Mouse (Mus musculus) embryo, embryonic 9.5 days (tissue): ENCODE results near the gene Rec8.
A peak's percentile ranks its signal among the peaks of the same experiment; 100 is the strongest.

Source experiments
- DNase-seq: peaks from one replicate; pipeline ENCODE4 v3.0.0-alpha.2; 2017; ENCODE audit errors: extremely low spot score

Rec8 gene

GRCm38 (mm10) chr14:55592226-55592625, 25.6 kb upstream of the Rec8 start:
- no peak for DNase-seq

- DNase-seq = no peak
Measured at GRCm38 (mm10) chr14:55596036-55596690, 21.7 kb upstream of the Rec8 start.

GRCm38 (mm10) chr14:55598521-55599390, 19.1 kb upstream of the Rec8 start:
- no peak for DNase-seq

- DNase-seq = no peak
Measured at GRCm38 (mm10) chr14:55603271-55603632, 14.6 kb upstream of the Rec8 start, which contains the start of gene Irf9. TSS of gene Irf9 (plus strand) at chr14:55603571.

DNA sequence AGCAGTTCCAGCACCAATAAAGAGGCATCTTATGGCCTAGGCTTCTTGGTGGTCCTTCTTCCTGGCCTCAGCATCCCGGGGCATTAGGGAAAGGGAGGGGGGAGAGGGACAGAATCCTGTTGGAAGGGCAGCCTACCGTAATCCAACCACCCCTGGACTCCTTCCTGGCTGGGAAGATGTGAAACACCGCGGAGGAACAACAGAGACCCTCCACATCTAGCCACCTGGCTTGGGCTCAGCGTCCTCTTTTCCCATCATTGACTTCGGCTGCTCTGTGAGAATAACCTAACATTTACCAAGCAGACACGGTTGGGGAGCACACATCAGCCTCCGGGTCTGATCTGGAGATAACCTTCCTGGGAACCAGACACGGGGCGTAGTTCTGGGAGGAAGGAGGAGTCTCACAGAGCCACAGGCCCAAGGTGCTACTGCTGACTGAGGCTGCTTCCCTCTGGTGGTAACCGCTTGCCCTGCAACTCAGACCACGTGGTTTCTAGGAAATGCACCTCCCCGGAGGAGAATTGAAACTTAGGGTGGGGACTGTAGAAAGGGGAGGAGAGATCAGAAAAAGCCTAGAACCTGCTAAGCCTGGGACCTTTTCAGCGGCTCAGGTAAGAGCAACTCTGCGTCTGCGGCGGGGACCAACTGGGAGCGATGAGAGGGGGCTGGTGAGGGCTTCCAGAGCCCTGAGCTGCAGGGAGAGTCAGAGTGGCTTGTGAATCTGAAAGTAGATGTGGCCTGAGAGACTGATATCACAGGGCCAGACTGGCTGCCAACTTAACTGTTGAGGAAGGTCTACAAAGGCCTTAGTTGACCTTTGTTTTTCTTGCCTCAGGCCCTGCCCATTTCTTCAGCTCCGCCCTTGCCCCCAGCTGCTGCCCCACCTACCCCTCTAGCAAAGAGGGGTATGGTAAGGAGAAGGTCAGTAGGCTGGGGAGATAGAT, 13.9 kb upstream of the Rec8 start:
- peak; percentile 84 for DNase-seq

DNA sequence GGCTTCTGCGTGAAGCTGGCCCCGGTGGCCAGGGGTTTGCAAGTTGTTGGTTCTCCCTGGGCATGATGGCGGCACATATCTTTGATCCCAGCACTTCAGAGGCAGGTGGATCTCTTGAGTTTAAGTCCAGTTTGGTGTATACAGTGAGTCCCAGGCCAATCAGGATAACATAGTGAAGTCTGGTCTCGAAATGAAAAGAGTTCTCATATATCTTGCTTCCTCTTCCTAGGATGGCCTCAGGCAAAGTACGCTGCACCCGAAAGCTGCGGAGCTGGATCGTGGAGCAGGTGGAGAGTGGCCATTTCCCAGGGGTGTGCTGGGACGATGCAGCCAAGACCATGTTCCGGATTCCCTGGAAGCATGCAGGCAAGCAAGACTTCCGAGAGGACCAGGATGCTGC, 13.0 kb upstream of the Rec8 start:
- no peak for DNase-seq

- no peak for DNase-seq
Measured at GRCm38 (mm10) chr14:55605743-55606459, 11.9 kb upstream of the Rec8 start.

DNA sequence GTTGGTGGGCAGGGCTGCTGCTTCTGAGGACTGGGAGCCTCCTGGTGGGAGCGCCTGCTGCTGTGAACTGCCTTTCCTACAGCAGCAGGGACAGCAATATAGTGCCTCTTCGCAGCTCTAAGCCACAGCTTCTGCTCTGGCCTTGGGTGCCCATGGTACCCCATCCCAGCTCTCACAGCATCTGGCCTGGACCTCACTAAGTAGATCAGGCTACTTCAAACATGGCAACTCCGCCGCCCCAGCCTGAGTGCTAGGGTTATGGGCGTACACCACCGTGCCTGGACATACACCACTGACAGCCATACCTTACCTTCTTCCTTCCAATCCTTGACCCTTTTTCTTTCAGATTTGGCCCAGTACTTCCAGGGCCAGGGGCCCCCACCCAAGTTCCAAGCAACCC, 9.5 kb upstream of the Rec8 start:
- DNase-seq = no peak

- no peak for DNase-seq
Measured at GRCm38 (mm10) chr14:55613346-55613745, 4.5 kb upstream of the Rec8 start.

DNA sequence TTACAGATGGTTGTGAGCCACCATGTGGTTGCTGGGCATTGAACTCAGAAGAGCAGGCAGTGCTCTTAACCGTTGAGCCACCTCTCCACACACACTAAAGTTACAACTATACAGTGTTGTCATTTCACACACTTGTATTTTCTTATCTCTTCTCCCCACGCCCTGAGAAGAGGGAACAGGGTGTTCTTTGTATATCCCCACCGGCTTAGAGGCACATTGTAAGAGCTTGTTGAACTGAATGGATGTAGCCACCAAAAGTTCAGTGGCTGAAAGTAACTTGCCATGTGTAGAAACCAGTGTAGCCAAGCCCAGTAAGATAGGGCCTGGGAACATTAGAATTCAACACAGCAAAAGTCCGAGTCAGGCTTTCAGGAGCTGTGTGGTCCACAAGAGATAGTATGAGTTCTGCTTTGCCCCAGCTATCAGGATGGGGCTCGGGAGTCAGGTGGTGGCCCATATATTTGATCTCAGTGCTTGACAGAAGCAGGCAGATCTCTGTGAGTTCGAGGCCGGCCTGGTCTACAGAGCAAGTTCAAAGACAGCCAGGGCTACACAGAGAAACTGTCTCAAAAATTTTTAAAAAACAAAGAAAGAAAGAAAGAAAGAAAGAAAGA, 3.2 kb upstream of the Rec8 start:
- no peak for DNase-seq

- no peak for DNase-seq
Measured at GRCm38 (mm10) chr14:55615876-55616275, 2.0 kb upstream of the Rec8 start.

GRCm38 (mm10) chr14:55616844-55617243, 993 bp upstream of the Rec8 start:
- DNase-seq = no peak

DNA sequence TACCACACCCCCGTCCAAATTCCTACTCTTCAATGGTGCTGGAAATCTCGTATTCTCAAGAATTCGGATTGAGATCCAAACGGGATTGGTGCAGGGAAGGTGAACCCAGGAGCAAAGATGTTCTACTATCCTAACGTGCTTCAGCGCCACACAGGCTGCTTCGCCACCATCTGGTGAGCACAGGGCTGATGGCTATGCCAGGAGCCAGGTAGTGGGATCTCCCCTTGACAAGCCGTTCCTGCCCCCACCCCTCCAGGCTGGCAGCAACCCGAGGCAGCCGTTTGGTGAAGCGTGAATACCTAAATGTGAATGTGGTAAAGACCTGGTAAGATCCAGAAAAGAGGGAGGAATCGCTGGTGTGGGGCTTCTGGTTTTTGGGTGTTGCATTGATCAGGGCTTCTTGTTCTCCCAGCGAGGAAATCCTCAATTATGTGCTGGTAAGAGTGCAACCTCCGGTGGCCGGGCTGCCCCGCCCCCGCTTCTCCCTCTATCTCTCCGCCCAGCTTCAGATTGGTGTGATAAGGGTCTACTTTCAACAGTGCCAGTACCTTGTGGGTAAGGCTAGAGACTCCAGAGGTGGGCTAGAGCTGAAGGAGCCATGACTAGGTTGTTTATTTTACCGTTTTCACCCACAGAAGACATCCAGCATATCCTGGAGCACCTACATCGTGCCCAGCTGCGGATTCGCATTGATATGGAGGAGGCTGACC, 804 bp downstream of the Rec8 start:
- no peak for DNase-seq

DNA sequence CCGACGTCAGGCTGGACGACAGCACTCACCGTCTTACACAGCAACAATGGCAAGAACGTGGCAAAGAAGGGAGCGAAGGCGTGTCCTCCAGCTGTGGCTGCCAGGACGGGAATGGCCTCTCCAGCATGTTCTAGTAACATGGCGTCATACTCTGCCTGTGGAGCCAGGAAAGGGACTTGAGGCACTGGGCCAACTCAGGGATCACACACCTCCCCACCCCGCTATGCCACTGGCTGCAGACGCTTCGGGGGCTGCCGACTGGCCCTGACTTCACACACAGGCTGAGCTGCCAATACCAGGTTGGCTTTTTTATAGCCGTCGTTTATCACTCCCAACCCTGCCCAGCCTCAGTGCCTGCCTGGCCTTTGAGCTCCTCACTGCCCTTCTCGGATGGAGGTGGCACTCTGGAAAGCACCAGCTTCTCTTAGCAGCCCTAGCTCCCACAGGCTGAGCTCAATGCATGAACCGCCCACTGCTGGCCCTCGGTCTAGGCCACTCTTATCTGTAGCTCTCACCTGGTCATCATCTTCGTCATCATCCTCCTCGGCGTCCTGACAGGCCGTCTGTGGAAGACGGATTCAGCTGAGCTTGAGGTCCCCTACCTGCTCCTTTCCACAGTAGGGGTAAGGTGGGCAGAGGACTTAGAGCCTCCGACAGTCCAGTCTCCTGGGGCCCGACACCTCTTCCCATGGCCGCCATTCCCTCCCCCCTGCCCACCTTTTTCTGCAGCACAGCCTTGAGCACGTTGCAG, 10.4 kb downstream of the Rec8 start:
- DNase-seq = no peak

- DNase-seq = no peak
Measured at GRCm38 (mm10) chr14:55629312-55629711, 11.5 kb downstream of the Rec8 start.

- no peak for DNase-seq
Measured at GRCm38 (mm10) chr14:55634874-55635522, 17.2 kb downstream of the Rec8 start.

DNA sequence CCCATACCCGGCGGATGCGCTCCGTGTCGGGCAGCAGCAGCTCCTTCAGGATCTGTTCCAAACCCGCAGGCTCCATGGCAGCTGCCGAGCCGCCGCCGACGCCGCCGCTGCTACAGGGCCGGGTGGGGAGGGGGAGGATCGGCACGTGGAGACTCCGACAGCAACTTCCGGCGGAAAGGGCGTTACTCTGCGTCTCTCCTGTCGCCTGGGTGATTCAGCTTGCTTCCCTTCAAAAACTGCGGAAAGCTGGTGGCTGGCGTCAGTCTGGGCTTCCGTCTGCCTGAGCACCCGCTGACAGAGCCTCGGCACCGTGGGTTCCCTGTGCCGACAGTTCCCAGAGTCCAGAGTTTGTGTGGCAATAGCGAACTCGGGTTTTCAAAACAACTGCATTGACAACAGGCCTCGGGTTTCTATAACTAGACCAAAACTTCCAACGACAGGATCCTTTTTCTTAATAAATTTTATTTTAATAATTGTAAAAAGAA, 17.7 kb downstream of the Rec8 start, which contains the start of gene Ipo4:
Ipo4 (minus strand) TSS at position 435 of the 485 bp plus-strand sequence.
- DNase-seq = peak; percentile 88

DNA sequence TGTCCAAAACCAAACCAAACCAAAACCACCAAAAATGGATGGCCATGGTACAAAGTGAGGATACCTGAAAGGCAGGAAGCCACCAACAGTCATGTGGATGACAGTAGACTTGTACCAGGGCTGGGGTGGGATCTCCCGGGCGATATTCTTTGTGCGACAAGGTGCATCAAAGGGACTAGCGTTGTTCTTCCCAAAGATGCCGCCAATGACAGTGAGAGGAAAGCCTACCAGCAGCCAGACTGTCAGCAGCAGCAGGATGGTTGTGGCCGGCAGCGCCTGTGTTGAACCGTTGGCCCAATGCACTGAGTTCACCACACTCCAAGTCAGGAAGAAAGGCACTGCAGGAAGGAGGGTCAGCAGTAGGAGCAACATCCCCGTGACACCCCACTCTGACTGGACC, 20.0 kb downstream of the Rec8 start, which contains the start of gene Gm49378:
Gm49378 (minus strand) TSS at position 101 of the 400 bp plus-strand sequence.
- DNase-seq = no peak

DNA sequence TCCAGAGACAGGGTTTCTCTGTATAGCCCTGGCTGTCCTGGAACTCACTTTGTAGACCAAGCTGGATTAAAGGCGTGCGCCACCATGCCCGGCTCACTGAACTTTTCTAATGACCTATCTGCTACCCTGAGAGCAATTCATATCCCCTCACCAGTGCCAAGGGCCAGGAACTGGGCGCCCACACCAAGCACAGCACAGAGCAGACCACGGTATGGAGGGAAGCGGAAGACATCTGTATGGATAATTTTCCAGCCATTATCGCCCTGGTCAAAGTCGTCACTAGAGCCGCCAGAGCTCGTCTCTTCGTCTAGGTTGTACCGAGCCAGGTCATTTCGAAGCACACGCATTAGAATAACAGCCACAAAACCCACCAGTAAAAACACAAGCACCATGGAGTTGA, 23.0 kb downstream of the Rec8 start:
- no peak for DNase-seq
